Mouse (Mus musculus): ENCODE data around the gene Wscd2. TPM values are rescaled to one million over a fixed set of nuclear protein-coding genes. Genes with fewer than 3 reads are reported as not detected.
A peak's percentile ranks its signal among the peaks of the same experiment; 100 is the strongest.

The Wscd2 gene
- polyA plus RNA-seq, 1 experiment from 2014 or later, result 14.1 TPM

DNA sequence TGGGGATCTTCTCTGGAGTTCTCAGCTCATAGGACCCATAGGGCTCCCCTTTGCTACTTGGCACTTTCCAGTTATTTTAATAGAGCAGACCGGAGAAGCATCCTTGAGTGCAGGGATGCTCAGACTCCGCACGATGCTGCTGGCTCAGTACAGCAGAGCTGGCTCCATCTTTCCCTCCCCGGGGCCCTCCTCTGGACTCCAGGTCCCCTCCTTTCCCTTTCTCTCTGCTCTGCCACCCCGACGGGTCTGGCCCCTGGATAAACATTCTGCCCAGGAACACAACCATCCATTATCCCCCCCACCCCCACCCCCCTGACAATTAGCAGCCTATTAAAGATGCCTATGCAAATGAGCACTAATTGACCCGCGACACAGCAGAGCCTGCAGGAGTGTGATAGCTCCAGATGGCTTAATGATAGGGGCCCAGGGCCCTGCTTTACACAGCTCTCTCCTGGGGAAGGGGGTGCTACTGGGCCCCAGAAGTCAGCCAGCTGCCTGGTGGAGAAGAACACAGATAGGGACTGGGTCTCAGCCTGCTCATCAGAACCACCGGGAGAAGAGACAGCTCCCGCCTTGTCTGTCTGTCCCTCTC is 52.8 kb downstream of the Wscd2 start:
- H3K4me2 ChIP-seq (replicated peaks), result no peak overlapping the region
- peak overlapping the region; percentile 26; the same call in 1 of the 2 replicates for H3K27ac ChIP-seq
- 28% methylated on average over 10 of the region's 10 CpGs for WGBS
- ATAC-seq (ENCODE audit: low FRiP score), result peak; percentile 78
- H3K4me1 ChIP-seq, result peaks cover 40% of the 10 kb centered on the region
- no peak overlapping the region for H3K4me3 ChIP-seq
- H3K36me3 ChIP-seq, result no peaks in the 10 kb centered on the region
- H3K9ac ChIP-seq, result no peak overlapping the region
- H3K27me3 ChIP-seq, result peaks cover 2% of the 10 kb centered on the region; the same call in 1 of the 2 replicates
- H3K9me3 ChIP-seq (replicated peaks), result no peaks in the 10 kb centered on the region

- H3K4me1 ChIP-seq, result peaks cover 20% of the 10 kb centered on the region
- H3K27me3 ChIP-seq, result peaks cover 27% of the 10 kb centered on the region
- no peak overlapping the region for H3K9ac ChIP-seq
- 59% methylated on average over 14 of the region's 14 CpGs for WGBS
- H3K4me3 ChIP-seq, result no peak overlapping the region
- H3K4me2 ChIP-seq (replicated peaks), result no peak overlapping the region
- no peaks in the 10 kb centered on the region for H3K36me3 ChIP-seq
- ATAC-seq (ENCODE audit: low FRiP score), result no peak
- H3K9me3 ChIP-seq (replicated peaks), result no peaks in the 10 kb centered on the region
- H3K27ac ChIP-seq, result no peak overlapping the region
Observed at GRCm38 (mm10) chr5:113547949-113548700, 58.0 kb downstream of the Wscd2 start.

DNA sequence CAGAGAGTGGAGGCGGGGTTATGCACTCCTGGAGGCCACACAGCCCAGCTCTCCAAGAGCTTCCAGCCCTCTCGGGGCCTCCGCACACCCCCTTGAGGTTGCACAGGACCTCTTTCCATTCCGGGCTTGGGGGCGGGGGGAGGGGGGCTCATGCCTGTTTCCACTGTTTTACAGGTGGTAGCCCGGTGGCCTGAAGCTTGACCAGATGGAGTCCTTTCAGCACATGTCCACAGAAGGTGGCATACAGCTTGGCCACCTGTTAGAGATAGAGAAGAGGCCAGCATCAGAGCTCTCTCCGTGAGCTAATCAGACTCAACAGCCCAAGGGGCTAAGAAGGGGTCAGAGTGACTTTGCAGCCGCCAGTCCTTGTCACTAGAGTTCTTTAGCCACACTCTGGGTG is 60.1 kb downstream of the Wscd2 start:
- WGBS, result 57% methylated on average over 8 of the region's 8 CpGs

GRCm38 (mm10) chr5:113550759-113551158 is 60.6 kb downstream of the Wscd2 start:
- no peak overlapping the region for H3K27ac ChIP-seq
- H3K4me1 ChIP-seq, result peaks cover 19% of the 10 kb centered on the region
- WGBS, result 23% methylated on average over 19 of the region's 19 CpGs
- ATAC-seq (ENCODE audit: low FRiP score), result no peak
- H3K4me3 ChIP-seq, result no peak overlapping the region
- H3K9me3 ChIP-seq (replicated peaks), result no peaks in the 10 kb centered on the region
- H3K27me3 ChIP-seq, result peaks cover 28% of the 10 kb centered on the region
- H3K9ac ChIP-seq, result no peak overlapping the region
- H3K36me3 ChIP-seq, result no peaks in the 10 kb centered on the region
- no peak overlapping the region for H3K4me2 ChIP-seq (replicated peaks)

More for the DNA sequence above, 60.1 kb downstream of the Wscd2 start:
- Histone ChIP-seq H3K9ac (no peak overlapping the region), H3K4me1 (peaks cover 24% of the 10 kb centered on the region), H3K27ac (no peak overlapping the region), H3K4me3 (no peak overlapping the region), H3K27me3 (peaks cover 27% of the 10 kb centered on the region), H3K4me2 (replicated peaks) (no peak overlapping the region), H3K9me3 (replicated peaks) (no peaks in the 10 kb centered on the region), H3K36me3 (no peaks in the 10 kb centered on the region)
- no peak for ATAC-seq (ENCODE audit: low FRiP score)

DNA sequence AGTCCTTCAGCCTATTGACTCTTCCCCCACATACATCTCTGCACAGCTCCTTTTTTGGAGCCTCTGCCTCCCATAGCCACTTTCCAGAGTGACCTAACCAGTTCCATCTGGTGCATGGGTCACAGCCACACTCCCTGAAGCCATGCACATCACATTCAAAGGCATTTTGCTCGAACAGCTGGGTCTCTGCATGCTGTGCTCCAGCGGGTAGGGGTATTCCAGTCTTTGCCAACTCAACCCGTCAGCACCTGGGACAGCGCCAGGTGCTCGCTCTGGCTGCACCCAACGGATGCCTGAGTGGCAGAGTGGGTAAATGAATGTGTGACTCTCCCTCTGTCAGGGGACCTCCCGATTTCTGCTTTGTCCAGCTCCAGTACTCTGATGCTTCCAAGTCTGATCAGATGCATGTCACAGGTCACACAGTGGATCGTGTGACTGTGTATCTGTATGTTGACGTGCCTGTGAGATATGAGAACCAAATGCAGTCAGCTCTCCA is 63.3 kb downstream of the Wscd2 start:
- H3K27me3 ChIP-seq, result peaks cover 30% of the 10 kb centered on the region
- no peak overlapping the region for H3K9ac ChIP-seq
- 6% methylated on average over 9 of the region's 9 CpGs for WGBS
- no peak for ATAC-seq (ENCODE audit: low FRiP score)
- no peaks in the 10 kb centered on the region for H3K9me3 ChIP-seq (replicated peaks)
- H3K36me3 ChIP-seq, result no peaks in the 10 kb centered on the region
- H3K4me1 ChIP-seq, result peaks cover 16% of the 10 kb centered on the region; the same call in 1 of the 2 replicates
- no peak overlapping the region for H3K4me3 ChIP-seq
- H3K4me2 ChIP-seq (replicated peaks), result no peak overlapping the region
- peak overlapping the region; percentile 8; the same call in 1 of the 2 replicates for H3K27ac ChIP-seq

GRCm38 (mm10) chr5:113554095-113554494 is 64.0 kb downstream of the Wscd2 start:
- no peaks in the 10 kb centered on the region for H3K36me3 ChIP-seq
- H3K9me3 ChIP-seq (replicated peaks), result no peaks in the 10 kb centered on the region
- H3K4me2 ChIP-seq (replicated peaks), result no peak overlapping the region
- H3K27me3 ChIP-seq, result peaks cover 30% of the 10 kb centered on the region
- WGBS, result 56% methylated on average over 15 of the region's 15 CpGs
- H3K9ac ChIP-seq, result no peak overlapping the region
- H3K4me3 ChIP-seq, result no peak overlapping the region
- peaks cover 16% of the 10 kb centered on the region; the same call in 1 of the 2 replicates for H3K4me1 ChIP-seq
- no peak for ATAC-seq (ENCODE audit: low FRiP score)
- H3K27ac ChIP-seq, result no peak overlapping the region

DNA sequence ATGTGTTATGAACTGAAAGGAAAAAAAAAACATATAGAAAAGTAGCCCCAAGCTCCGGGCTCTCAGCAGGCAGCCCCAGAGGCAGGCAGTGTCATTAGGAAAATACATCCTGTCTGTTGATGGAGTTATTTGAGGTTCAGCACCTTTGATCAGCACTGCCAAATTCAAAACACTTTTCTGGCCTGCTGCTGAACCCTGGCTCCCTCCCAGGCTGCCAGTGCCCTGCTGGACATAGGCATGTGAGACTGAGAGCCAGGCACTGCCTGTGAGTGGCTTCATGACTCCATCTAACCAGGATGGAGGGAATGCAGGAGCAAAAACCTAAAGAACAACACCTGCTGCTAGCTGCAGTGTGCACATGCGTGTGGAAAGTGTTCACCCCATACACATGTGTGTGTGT is 64.4 kb downstream of the Wscd2 start:
- WGBS, result 75% methylated on average over 2 of the region's 2 CpGs
- Histone ChIP-seq H3K27ac (no peak overlapping the region), H3K4me1 (peaks cover 16% of the 10 kb centered on the region; the same call in 1 of the 2 replicates), H3K27me3 (peaks cover 30% of the 10 kb centered on the region), H3K4me2 (replicated peaks) (no peak overlapping the region), H3K9ac (no peak overlapping the region), H3K4me3 (no peak overlapping the region), H3K36me3 (no peaks in the 10 kb centered on the region), H3K9me3 (replicated peaks) (no peaks in the 10 kb centered on the region)
- no peak for ATAC-seq (ENCODE audit: low FRiP score)

DNA sequence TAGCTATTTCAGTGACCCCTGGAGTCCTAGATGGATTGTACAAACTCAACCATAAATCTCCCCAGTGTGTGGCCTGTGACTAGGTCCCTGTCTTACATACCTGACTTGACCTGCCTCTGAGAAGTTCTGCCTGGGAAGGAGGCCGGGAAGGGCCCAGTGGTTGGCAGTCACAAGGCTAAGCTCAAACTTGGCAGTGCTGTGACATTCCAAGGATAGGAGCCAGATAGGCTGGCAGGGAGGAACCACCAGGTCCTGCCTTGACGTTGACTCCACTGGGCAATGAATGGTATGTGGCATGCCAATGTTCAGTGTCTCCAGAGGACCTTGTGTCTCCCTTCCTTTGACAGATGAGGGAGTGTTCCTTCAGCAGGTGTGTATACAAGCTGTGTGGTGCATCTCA is 65.6 kb downstream of the Wscd2 start:
- no peak overlapping the region for H3K27ac ChIP-seq
- H3K27me3 ChIP-seq, result peaks cover 23% of the 10 kb centered on the region
- no peak overlapping the region for H3K9ac ChIP-seq
- H3K9me3 ChIP-seq (replicated peaks), result no peaks in the 10 kb centered on the region
- WGBS, result 88% methylated on average over 2 of the region's 2 CpGs
- no peak overlapping the region for H3K4me2 ChIP-seq (replicated peaks)
- H3K4me1 ChIP-seq, result peaks cover 16% of the 10 kb centered on the region; the same call in 1 of the 2 replicates
- no peak for ATAC-seq (ENCODE audit: low FRiP score)
- no peaks in the 10 kb centered on the region for H3K36me3 ChIP-seq
- no peak overlapping the region for H3K4me3 ChIP-seq

GRCm38 (mm10) chr5:113558065-113558464 is 67.9 kb downstream of the Wscd2 start:
- Histone ChIP-seq H3K27me3 (peaks cover 4% of the 10 kb centered on the region; the same call in 1 of the 2 replicates), H3K4me3 (no peak overlapping the region), H3K27ac (no peak overlapping the region), H3K9ac (no peak overlapping the region), H3K4me2 (replicated peaks) (no peak overlapping the region), H3K9me3 (replicated peaks) (no peaks in the 10 kb centered on the region), H3K36me3 (no peaks in the 10 kb centered on the region), H3K4me1 (peaks cover 12% of the 10 kb centered on the region; the same call in 1 of the 2 replicates)
- no peak for ATAC-seq (ENCODE audit: low FRiP score)
- WGBS, result 90% methylated on average over 8 of the region's 8 CpGs

GRCm38 (mm10) chr5:113559627-113560026 is 69.5 kb downstream of the Wscd2 start:
- Histone ChIP-seq H3K9me3 (replicated peaks) (no peaks in the 10 kb centered on the region), H3K36me3 (no peaks in the 10 kb centered on the region; the same call in 1 of the 2 replicates), H3K4me1 (no peaks in the 10 kb centered on the region), H3K4me3 (no peak overlapping the region), H3K4me2 (replicated peaks) (no peak overlapping the region), H3K27me3 (peaks cover 4% of the 10 kb centered on the region; the same call in 1 of the 2 replicates), H3K9ac (no peak overlapping the region), H3K27ac (no peak overlapping the region)
- WGBS, result 79% methylated on average over 5 of the region's 5 CpGs
- ATAC-seq (ENCODE audit: low FRiP score), result no peak

GRCm38 (mm10) chr5:113564463-113564862 is 74.3 kb downstream of the Wscd2 start:
- Histone ChIP-seq H3K4me1 (no peaks in the 10 kb centered on the region), H3K9ac (no peak overlapping the region), H3K36me3 (no peaks in the 10 kb centered on the region; the same call in 1 of the 2 replicates), H3K9me3 (replicated peaks) (no peaks in the 10 kb centered on the region), H3K4me2 (replicated peaks) (no peak overlapping the region), H3K27ac (no peak overlapping the region), H3K4me3 (no peak overlapping the region), H3K27me3 (no peaks in the 10 kb centered on the region)
- 22% methylated on average over 4 of the region's 4 CpGs for WGBS
- no peak for ATAC-seq (ENCODE audit: low FRiP score)

DNA sequence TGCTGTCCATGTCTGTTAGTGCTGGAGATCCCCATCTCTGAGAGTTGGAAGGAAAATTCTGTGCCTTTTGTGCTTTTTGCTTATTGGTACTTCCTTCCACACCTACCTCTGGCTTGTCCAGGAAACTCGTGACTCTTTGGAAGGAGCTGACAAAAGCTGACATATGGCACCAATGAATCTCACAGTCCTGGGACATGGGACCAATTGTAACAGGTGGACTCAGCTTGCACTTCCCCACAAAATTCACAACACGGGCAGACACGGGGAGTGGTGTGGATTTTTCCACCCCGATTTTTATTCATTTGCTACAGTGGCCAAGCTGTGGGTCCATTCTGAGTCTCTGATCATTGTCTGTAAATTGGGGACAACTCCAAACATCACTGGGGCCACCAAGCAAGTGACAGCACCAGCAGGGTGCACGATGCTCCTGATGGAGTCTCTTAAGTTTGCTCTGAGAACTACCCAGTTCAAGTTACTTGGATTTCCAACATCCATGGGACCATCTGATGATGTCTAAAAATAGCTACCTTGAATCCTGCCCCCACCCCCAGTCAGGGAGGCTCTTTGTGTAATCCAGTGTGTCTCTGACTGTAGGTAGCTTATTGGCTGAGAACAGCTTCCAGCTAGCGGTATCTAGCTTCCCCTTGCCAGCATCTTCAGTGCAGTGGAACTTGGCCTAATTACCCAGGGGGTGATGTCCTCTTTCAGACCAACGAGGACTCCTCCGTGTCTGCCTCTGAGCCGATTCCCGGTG is 75.1 kb downstream of the Wscd2 start:
- Histone ChIP-seq H3K9me3 (replicated peaks) (no peaks in the 10 kb centered on the region), H3K27me3 (no peaks in the 10 kb centered on the region), H3K9ac (no peak overlapping the region), H3K36me3 (no peaks in the 10 kb centered on the region; the same call in 1 of the 2 replicates), H3K4me3 (no peak overlapping the region), H3K27ac (no peak overlapping the region), H3K4me1 (no peaks in the 10 kb centered on the region), H3K4me2 (replicated peaks) (no peak overlapping the region)
- WGBS, result 78% methylated on average over 10 of the region's 10 CpGs
- ATAC-seq (ENCODE audit: low FRiP score), result no peak
